Mouse (Mus musculus): Measurements from ENCODE around the gene Olfr695.

- TF ChIP-seq POLR2A (IDR thresholded peaks at IDR 0.05; ENCODE audit: borderline replicate concordance, extremely low read depth, low read depth, low read length), result no peak
- TF ChIP-seq CTCF (IDR thresholded peaks at IDR 0.05; ENCODE audit: insufficient read depth, low read length), result no peak
Measured at GRCm38 (mm10) chr7:106711463-106711862, 4.7 kb downstream of the Olfr695 start.

All from lung, adult 2 months (tissue).